Mouse (Mus musculus): ENCODE measurements around the gene Hist1h1d.

GRCm38 (mm10) chr13:23519416-23519815 lies 33.6 kb upstream of the Hist1h1d start:
- TF ChIP-seq CTCF (IDR thresholded peaks at IDR 0.05) (no peak), POLR2A (IDR thresholded peaks at IDR 0.05; ENCODE audit: insufficient read depth, low read depth, low read length) (no peak)
